Mouse (Mus musculus): ENCODE results near the gene Tex264. TPM values are rescaled to one million over a fixed set of nuclear protein-coding genes. Genes with fewer than 3 reads are reported as not detected.

Gene Tex264
- polyA plus RNA-seq (2011; ENCODE audit: insufficient read depth, insufficient read length, low replicate concordance, missing spikeins): 8.8 and 12.5 TPM in 2 replicates

DNA sequence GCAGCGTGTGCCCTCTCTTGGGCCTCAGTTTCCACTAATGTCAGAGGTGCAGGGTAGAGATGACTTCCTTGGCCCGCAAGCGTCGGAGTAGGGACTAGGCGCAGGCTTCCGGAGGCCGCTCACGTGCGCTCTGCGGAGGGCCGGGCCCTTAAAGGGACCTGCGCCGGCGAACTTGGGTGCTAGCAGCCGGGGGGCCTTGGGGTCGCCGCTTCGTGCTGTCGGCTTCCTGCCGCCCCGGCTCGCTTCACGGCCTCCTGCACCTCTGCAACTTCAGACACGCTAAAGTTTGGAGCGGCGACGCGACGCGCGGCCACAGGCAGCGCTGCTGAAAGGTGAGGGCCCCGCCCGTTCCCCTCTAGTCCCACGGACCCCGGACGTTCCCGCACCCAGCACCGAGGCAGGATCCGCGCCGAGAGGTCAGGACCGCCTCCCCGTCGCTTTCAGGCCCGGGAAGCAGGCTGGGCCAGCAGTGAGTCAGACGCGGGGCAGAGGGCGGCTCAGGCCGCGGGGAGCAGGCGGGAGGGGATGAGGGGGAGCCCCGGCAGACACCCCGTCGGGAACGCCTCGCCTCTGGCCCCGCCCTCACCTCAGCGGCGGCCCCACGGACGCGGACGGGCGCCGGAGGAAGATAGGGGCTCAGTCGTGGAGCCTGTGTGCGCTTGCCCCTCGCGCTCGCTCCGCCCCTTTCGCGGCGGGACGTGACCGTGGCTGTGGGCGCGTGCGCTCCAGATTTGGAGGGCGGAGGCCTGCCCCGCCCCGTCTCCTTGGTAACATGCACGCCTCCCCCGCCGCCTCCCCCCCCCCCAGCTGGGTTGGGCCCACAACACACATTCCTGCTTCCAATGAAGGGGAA is at the start of gene Tex264:
Gene Tex264, minus strand, starts transcription at position 679 of the 853 bp plus-strand sequence.
- Histone ChIP-seq H3K4me3 (replicated peaks; ENCODE audit: control insufficient read depth, low read depth, low read length) (peak within 1 kb of the TSS; percentile 95), H3K27ac (ENCODE audit: control insufficient read depth, insufficient read depth, low read depth, low read length, poor library complexity) (peak within 1 kb of the TSS; percentile 55; the same call in 1 of the 2 replicates), H3K4me1 (ENCODE audit: control insufficient read depth, insufficient read depth, low read length) (no peaks in the 10 kb centered on the region; the same call in 1 of the 2 replicates)
- TF ChIP-seq POLR2A (IDR thresholded peaks at IDR 0.05; ENCODE audit: borderline replicate concordance, control insufficient read depth, low read depth, low read length) (peak; percentile 21; the same call in 1 of the 2 replicates), CTCF (IDR thresholded peaks at IDR 0.05; ENCODE audit: control insufficient read depth, insufficient read depth, low read length) (no peak)
- WGBS: under 1% methylated on average over 86 of the region's 86 CpGs

DNA sequence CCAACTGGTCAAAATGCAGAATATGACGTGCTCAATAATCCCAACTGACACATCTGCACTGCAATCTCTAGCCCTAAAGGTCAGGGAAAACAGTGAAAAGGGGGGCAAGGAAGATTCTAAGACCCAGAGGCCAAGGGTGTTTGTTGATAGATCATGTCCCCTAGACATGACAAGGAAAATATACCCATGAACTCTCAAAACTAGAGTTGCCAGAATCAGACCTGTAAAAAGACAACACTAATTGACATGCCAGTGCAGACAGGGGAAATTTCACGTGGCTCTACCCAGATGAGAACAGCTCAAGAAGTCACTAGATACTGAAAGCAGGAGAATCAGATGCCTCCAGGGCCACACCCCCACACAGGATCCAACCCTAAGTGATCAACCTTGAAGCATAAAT is 48.0 kb upstream of the Tex264 start:
- Histone ChIP-seq H3K27ac (ENCODE audit: control insufficient read depth, insufficient read depth, low read depth, low read length, poor library complexity) (no peak overlapping the region), H3K4me1 (ENCODE audit: control insufficient read depth, insufficient read depth, low read length) (no peaks in the 10 kb centered on the region), H3K4me3 (replicated peaks; ENCODE audit: control insufficient read depth, low read depth, low read length) (no peak overlapping the region)
- TF ChIP-seq CTCF (IDR thresholded peaks at IDR 0.05; ENCODE audit: control insufficient read depth, insufficient read depth, low read length): no peak
- TF ChIP-seq POLR2A (IDR thresholded peaks at IDR 0.05; ENCODE audit: borderline replicate concordance, control insufficient read depth, low read depth, low read length): no peak
- WGBS: 71% methylated on average over 2 of the region's 2 CpGs

DNA sequence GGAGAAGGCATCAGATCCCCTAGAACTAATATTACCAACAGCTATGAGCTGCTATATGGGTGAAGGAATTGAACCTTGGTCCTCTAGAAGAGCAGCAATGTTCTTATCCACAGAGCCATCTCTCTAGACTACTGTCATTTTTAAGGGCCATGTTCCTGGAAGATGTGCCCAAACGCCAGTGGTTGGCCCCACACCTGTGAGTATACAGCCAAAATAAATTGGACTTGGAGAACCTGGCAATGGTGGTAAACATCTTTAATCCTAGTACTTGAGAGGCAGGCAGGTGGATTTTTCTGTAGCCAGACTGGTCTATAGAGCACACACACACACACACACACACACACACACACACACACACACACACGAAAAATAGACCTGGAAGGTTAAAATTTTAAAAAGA is 43.7 kb upstream of the Tex264 start:
- Histone ChIP-seq H3K4me1 (ENCODE audit: control insufficient read depth, insufficient read depth, low read length) (no peaks in the 10 kb centered on the region), H3K4me3 (replicated peaks; ENCODE audit: control insufficient read depth, low read depth, low read length) (no peak overlapping the region), H3K27ac (ENCODE audit: control insufficient read depth, insufficient read depth, low read depth, low read length, poor library complexity) (no peak overlapping the region)
- WGBS: 51% methylated on average over 2 of the region's 2 CpGs
- no peak for TF ChIP-seq CTCF (IDR thresholded peaks at IDR 0.05; ENCODE audit: control insufficient read depth, insufficient read depth, low read length)
- TF ChIP-seq POLR2A (IDR thresholded peaks at IDR 0.05; ENCODE audit: borderline replicate concordance, control insufficient read depth, low read depth, low read length): no peak

DNA sequence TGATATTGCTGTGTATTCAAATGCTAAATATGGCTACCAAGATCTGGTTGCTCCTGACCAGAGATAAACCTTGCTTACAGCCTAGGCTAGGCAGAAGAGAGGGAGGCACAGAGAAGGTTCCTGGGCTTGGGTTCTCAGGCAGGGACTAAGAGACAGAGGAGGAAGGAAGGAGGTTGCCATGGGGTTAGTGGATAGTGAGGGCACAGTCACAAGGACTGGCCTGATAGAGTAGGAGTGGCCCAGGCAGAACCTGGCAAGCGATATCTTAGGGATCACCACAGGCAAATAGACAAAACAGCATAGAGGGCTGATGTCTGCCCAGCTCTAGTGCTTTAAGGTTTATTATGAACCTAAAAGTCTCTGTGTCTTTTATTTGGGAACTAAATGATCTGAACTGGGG is 41.2 kb upstream of the Tex264 start:
- no peaks in the 10 kb centered on the region for H3K4me1 ChIP-seq (ENCODE audit: control insufficient read depth, insufficient read depth, low read length)
- no peak overlapping the region for H3K4me3 ChIP-seq (replicated peaks; ENCODE audit: control insufficient read depth, low read depth, low read length)
- WGBS: 50% methylated on average over 1 of the region's 1 CpGs
- no peak overlapping the region for H3K27ac ChIP-seq (ENCODE audit: control insufficient read depth, insufficient read depth, low read depth, low read length, poor library complexity)
- no peak for TF ChIP-seq POLR2A (IDR thresholded peaks at IDR 0.05; ENCODE audit: borderline replicate concordance, control insufficient read depth, low read depth, low read length)
- no peak for TF ChIP-seq CTCF (IDR thresholded peaks at IDR 0.05; ENCODE audit: control insufficient read depth, insufficient read depth, low read length)

DNA sequence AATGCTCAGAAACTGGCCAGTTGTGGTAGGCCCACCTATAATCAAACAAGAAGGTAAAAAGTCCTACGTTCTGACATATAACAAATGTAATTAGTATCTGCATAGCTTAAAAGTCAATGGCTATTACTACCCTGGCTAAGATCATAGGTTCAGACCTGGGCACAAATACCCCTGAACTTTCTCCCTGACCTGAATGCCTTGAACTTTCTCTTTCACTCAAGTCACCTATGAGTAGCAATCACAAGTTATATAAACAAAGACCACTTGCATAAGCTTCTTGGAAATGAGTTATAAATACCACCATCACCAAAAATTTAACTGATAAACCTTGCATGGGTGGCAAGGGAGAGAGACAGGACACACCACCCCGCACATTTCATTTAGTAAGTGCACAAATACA is 39.7 kb upstream of the Tex264 start:
- H3K27ac ChIP-seq (ENCODE audit: control insufficient read depth, insufficient read depth, low read depth, low read length, poor library complexity): no peak overlapping the region

DNA sequence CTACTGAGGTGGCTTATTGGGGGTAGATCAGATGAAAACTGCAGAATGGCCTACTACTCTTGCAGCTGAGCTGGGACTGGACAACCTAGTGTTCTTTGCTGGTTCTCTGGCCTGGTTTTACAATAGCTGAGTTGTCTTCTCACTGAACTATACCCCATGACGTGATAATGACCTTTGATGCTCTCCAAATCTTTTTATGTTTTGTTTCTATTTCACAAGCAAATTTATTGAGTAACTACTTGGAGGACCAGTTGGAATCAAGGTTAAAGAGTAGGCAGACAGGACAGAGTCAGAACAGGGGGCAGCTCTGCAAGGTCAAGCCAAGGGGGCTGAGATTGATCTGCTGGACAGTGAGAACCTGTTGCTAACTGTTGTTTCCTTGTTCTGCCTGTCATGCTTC is 39.1 kb upstream of the Tex264 start:
- WGBS: 83% methylated on average over 1 of the region's 1 CpGs
- H3K27ac ChIP-seq (ENCODE audit: control insufficient read depth, insufficient read depth, low read depth, low read length, poor library complexity): no peak overlapping the region
- H3K4me3 ChIP-seq (replicated peaks; ENCODE audit: control insufficient read depth, low read depth, low read length): no peak overlapping the region
- no peak for TF ChIP-seq POLR2A (IDR thresholded peaks at IDR 0.05; ENCODE audit: borderline replicate concordance, control insufficient read depth, low read depth, low read length)
- TF ChIP-seq CTCF (IDR thresholded peaks at IDR 0.05; ENCODE audit: control insufficient read depth, insufficient read depth, low read length): no peak
- no peaks in the 10 kb centered on the region for H3K4me1 ChIP-seq (ENCODE audit: control insufficient read depth, insufficient read depth, low read length)

More for the DNA sequence above, 39.7 kb upstream of the Tex264 start:
- Histone ChIP-seq H3K4me1 (ENCODE audit: control insufficient read depth, insufficient read depth, low read length) (no peaks in the 10 kb centered on the region), H3K4me3 (replicated peaks; ENCODE audit: control insufficient read depth, low read depth, low read length) (no peak overlapping the region)
- 89% methylated on average over 2 of the region's 2 CpGs for WGBS
- TF ChIP-seq POLR2A (IDR thresholded peaks at IDR 0.05; ENCODE audit: borderline replicate concordance, control insufficient read depth, low read depth, low read length) (no peak), CTCF (IDR thresholded peaks at IDR 0.05; ENCODE audit: control insufficient read depth, insufficient read depth, low read length) (no peak)

DNA sequence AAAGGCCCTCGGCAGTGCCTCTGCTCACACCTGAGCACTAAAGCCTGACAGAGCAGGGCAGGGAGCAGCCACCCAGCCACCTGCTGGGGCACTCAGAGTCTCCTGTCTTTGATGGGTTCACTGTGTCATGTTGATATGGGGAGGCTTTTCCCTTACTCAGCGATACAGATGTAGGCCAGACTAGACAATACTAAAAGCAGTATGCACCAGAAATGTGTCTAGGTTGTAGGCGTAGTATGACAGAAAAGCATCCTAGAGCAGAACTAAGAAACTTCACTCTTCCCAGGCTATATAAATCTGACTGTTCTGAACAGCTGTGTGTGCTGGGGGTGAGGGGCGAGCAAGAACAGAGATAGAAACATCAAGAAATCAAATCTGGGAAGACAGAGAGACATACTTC is 31.0 kb upstream of the Tex264 start:
- 91% methylated on average over 4 of the region's 4 CpGs for WGBS
- Histone ChIP-seq H3K4me3 (replicated peaks; ENCODE audit: control insufficient read depth, low read depth, low read length) (no peak overlapping the region), H3K4me1 (ENCODE audit: control insufficient read depth, insufficient read depth, low read length) (no peaks in the 10 kb centered on the region), H3K27ac (ENCODE audit: control insufficient read depth, insufficient read depth, low read depth, low read length, poor library complexity) (no peak overlapping the region)
- TF ChIP-seq POLR2A (IDR thresholded peaks at IDR 0.05; ENCODE audit: borderline replicate concordance, control insufficient read depth, low read depth, low read length) (no peak), CTCF (IDR thresholded peaks at IDR 0.05; ENCODE audit: control insufficient read depth, insufficient read depth, low read length) (no peak)

DNA sequence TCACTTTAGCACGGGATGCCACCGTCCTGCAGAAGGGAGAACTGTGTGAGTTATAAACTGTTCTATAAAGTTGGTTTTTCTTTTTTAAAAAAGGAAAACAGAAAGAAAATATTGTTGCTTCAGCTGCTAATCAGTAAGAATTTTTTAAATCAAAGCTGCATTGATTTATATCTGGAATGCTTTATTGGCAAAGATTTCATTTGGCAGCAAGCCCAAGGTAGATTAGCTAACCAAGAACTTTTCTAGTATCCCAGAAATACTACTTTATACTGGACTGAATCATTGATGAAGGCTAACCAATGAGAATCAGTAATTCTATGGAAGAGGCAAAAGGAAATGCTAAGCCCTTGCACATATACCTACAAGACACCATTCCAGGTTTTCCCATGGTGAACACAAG is 30.5 kb upstream of the Tex264 start:
- H3K4me3 ChIP-seq (replicated peaks; ENCODE audit: control insufficient read depth, low read depth, low read length): no peak overlapping the region
- WGBS: 98% methylated on average over 2 of the region's 2 CpGs
- H3K27ac ChIP-seq (ENCODE audit: control insufficient read depth, insufficient read depth, low read depth, low read length, poor library complexity): no peak overlapping the region
- TF ChIP-seq CTCF (IDR thresholded peaks at IDR 0.05; ENCODE audit: control insufficient read depth, insufficient read depth, low read length) (no peak), POLR2A (IDR thresholded peaks at IDR 0.05; ENCODE audit: borderline replicate concordance, control insufficient read depth, low read depth, low read length) (no peak)
- H3K4me1 ChIP-seq (ENCODE audit: control insufficient read depth, insufficient read depth, low read length): no peaks in the 10 kb centered on the region

Measured in bone marrow, adult 2 months (tissue).